Comparison of ENCODE assay signal across 8 mouse cellular contexts in the genomic region with DNA sequence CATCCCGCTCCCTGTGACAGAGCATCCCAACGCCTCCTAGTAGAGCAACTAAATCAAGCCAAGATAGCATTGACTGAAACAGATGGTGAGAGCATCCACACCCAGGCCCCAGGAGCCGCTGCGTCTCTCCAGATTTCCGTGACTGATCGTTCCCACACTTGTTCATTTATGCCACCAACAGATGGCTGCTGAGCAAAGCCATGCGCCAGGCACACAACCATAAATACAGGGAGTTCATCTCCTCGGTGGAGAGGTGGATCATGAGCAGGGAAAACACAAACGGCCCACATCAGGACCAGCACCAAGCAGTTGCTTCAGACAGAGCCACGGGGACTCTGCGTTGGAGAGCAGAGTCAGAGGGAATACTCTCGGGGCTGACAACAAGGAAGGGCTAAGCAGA. TPM values are rescaled to one million over a fixed set of nuclear protein-coding genes. Genes with fewer than 3 reads are reported as not detected.
DNase-seq lines count a peak whose midpoint lies in the region.

No protein-coding gene starts in this region.

- DNase-seq in brain, adult 2 months (ENCODE audit: low read depth, low spot score) = peak; percentile 95
- DNase-seq in cerebellum, adult 18-20 months = peak; percentile 67 to 68
- DNase-seq in frontal cortex, postnatal 10 days (ENCODE audit: low spot score in 2 of 2) = peak; percentile 43 to 66
- peak; percentile 32 to 84 for DNase-seq in left cerebral cortex, adult 8-10 months (ENCODE audit: low spot score in 2 of 2)
- DNase-seq in spleen, adult 18-20 months = no peak
- no peak for DNase-seq in heart, adult 8-10 months (ENCODE audit: low spot score)
- no peak for DNase-seq in heart, postnatal 4 days
- no peak for DNase-seq in lung, adult 18-20 months

RNA-seq across cellular contexts. Expression of a gene that starts 20.8 kb away (rescaled TPM):
- 10 to 100 TPM; 61.3 to 73.2 (median 69.6) TPM for total RNA-seq in left cerebral cortex, adult 8-10 months (2022)
- total RNA-seq in heart, adult 8-10 months (2022) = 10 to 100 TPM; 15.5 to 22.0 (median 20.8) TPM
- 10 to 100 TPM; 35.8 to 37.1 TPM for total RNA-seq in heart, postnatal 4 days (2021)

RNA-seq across cellular contexts. Expression of a gene that starts 29.8 kb away (rescaled TPM):
- total RNA-seq in left cerebral cortex, adult 8-10 months (2022) = 10 to 100 TPM; 41.6 to 58.4 (median 51.6) TPM
- total RNA-seq in heart, adult 8-10 months (2022) = 100 to 1,000 TPM in 1 of 4 experiments, 10 to 100 TPM in 3; 83.6 to 103 (median 88.3) TPM
- total RNA-seq in heart, postnatal 4 days (2021) = 10 to 100 TPM; 33.2 to 36.8 TPM

RNA-seq across cellular contexts. Expression of a gene that starts 37.4 kb away (rescaled TPM):
- total RNA-seq in left cerebral cortex, adult 8-10 months (2022) = not detected
- not detected for total RNA-seq in heart, adult 8-10 months (2022)
- not detected for total RNA-seq in heart, postnatal 4 days (2021)

RNA-seq across cellular contexts. Expression of a gene that starts 37.8 kb away (rescaled TPM):
- total RNA-seq in left cerebral cortex, adult 8-10 months (2022) = 1 to 10 TPM; 2.6 to 5.2 (median 3.8) TPM
- 1 to 10 TPM; 3.0 to 5.6 (median 5.0) TPM for total RNA-seq in heart, adult 8-10 months (2022)
- 1 to 10 TPM; 1.2 to 1.3 TPM for total RNA-seq in heart, postnatal 4 days (2021)

RNA-seq across cellular contexts. Expression of a gene that starts 55.0 kb away (rescaled TPM):
- 10 to 100 TPM; 13.3 to 16.5 (median 15.5) TPM for total RNA-seq in left cerebral cortex, adult 8-10 months (2022)
- 10 to 100 TPM; 15.7 to 26.4 (median 22.1) TPM for total RNA-seq in heart, adult 8-10 months (2022)
- 1 to 10 TPM; 3.5 to 4.4 TPM for total RNA-seq in heart, postnatal 4 days (2021)

Comparison
In these comparisons a context has a peak if more than half of its experiments do, and no peak if none do; other contexts are left out.
1. DNase-seq: peak in brain, adult 2 months (single experiment), cerebellum, adult 18-20 months (2 of 2), frontal cortex, postnatal 10 days (2 of 2) and left cerebral cortex, adult 8-10 months (2 of 2); none in spleen, adult 18-20 months (0 of 2), heart, adult 8-10 months (single experiment), heart, postnatal 4 days (single experiment) and lung, adult 18-20 months (0 of 2).